Mouse (Mus musculus): ENCODE results near the gene Myo1b.
A peak's percentile ranks its signal among the peaks of the same experiment; 100 is the strongest.

The Myo1b gene

DNA sequence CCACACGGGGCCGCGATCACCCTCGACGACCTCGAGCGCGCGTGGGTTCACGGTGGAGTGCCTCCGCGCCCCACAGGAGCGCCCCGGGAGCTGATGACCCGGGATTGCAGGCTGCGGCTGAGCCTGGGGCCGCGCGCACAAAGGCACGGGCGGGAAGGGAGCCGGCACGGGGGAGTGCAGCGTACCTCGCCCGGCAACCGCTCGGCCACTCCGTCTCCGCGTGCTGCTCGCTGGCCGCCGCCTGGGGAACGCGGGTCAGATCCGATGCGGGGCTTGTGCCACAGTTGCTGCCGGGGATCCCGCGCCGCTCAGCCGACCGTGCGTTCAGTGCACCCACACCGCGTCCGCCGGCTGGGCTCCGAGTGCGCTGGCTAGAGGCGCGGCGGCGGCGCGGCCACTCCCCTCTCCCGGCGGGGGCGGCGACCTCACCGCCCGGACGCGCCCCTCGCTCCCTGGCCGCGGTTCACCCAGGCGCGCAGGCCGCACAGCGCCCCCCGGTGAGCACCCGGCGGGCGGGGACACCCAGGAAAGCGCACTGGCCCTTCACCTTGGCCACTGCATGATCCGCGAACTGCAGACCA, at the start of gene Myo1b:
Gene Myo1b, minus strand, starts transcription at position 496 of the 581 bp plus-strand sequence.
- DNase-seq (ENCODE audit: low read depth, low spot score): no peak

DNA sequence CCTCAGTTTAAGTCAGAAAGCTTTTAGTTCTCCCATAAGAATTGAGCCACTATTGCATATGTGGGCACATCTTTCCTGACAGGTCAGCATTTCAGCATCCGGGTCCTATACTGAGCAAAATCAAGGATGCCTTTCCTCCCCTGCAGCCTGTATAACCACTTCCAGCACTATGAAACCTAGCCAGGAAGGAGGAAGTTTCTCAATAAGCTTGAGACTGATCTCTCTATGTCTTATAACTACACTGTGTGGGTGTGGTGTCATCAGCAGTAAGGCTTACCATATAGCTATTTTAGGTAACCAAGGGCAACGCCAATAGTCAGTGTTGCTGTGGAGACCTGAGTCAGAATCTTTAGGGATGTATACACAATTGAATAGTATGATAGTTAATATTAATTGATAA, 48.8 kb upstream of the Myo1b start:
- no peak for DNase-seq (ENCODE audit: low read depth, low spot score)

- no peak for DNase-seq (ENCODE audit: low read depth, low spot score)
Observed at GRCm38 (mm10) chr1:51947116-51947515, 31.2 kb upstream of the Myo1b start.

DNA sequence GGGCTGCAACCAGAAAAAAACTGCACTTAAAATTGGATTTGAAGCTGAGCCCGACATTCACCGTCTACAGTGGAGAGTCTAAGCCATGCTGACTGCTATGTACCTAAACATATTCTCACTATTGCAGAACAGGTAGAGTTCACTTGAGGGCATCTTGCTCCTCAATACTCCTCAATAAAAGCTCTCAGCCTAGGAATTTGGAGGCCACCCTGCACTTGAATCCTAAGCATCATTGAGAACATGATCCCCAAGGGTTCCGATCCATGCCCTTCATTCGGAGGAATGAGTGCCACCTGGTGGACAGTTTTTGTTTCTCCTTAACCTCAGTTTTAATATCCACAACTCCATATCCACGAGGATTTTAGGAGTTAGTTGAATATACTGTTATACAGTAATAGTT, 28.9 kb upstream of the Myo1b start:
- DNase-seq (ENCODE audit: low read depth, low spot score): no peak

GRCm38 (mm10) chr1:51938357-51938756, 22.5 kb upstream of the Myo1b start:
- no peak for DNase-seq (ENCODE audit: low read depth, low spot score)

GRCm38 (mm10) chr1:51935006-51935405, 19.1 kb upstream of the Myo1b start:
- DNase-seq (ENCODE audit: low read depth, low spot score): no peak

GRCm38 (mm10) chr1:51934176-51934924, 18.5 kb upstream of the Myo1b start:
- no peak for DNase-seq (ENCODE audit: low read depth, low spot score)

DNA sequence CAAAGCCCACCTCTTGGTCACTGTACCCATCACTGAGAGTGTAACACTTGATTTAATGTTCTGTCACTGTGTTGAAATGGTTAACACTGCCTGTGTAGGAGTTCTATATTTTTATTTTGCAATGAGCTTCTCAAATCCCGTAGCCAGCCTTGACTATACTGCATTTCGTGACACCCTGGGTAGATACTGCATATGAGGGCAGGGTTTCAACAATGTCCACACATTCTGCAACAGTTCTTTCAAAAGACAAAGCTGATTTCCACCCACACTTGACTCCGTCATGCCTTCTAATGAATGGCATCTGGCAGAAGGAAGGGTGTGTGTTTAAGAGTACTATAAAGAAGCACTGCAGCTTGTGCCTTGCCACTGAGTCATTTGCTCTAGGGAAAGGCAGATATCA, 17.0 kb upstream of the Myo1b start:
- DNase-seq (ENCODE audit: low read depth, low spot score): no peak

- DNase-seq (ENCODE audit: low read depth, low spot score): no peak
Observed at GRCm38 (mm10) chr1:51931561-51931960, 15.7 kb upstream of the Myo1b start.

DNA sequence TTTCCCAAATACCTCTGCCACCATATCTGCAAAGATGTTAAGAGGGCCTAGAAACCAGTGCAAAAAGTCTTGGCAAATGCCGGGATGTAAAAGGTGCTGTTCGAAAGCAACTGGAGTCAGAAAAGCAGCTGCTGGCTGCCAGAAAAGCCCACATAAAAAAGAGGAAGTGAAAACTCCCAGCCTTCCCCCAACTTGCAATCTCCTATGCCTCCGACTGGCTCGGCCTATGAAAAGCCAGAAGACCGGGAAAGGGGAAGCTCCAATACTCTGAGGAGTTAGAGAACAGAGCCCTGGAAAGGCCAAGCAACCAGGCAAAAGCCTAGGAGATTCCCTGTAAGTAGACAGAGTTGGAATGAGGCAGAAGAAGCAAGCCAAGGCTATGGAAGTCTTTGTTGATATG, 14.7 kb upstream of the Myo1b start:
- DNase-seq (ENCODE audit: low read depth, low spot score): no peak

GRCm38 (mm10) chr1:51929557-51929956, 13.7 kb upstream of the Myo1b start:
- no peak for DNase-seq (ENCODE audit: low read depth, low spot score)

DNA sequence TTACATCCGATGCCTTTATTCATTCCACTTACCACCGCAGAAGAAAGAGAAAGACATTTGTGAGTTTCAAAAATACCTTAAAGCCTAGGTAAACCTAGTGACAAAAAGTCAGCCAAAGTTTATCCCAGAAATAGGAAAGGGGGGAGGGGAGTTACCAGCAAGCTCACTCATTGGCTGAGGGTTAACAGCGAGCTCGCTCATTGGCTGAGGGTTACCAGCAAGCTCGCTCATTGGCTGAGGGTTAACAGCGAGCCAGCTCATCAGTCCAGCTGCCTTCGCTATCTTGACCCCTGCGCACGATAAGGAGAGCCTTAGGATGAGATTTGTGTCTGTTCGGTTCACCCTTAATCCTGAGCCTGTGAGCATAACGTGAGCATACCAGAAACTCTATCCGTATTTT, 6.9 kb upstream of the Myo1b start:
- DNase-seq (ENCODE audit: low read depth, low spot score): no peak

DNA sequence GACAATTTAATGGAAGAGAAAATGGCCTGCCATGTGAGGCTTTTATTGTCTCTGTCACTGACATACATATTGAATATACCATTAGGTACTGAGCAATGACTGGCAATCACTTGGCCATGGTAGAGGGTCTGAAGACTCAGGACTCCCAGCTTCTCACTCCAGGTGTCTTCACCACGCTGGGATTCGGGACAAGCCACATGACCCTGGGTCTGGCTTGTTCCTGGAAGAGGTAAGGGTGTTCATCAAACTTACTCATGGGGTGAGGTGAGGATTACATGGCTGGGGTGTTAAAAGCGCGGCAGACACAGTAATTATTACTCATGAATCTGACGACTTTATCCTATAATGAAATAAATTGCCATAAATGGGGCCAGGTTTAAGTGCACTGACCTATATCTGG, 405 bp upstream of the Myo1b start:
- no peak for DNase-seq (ENCODE audit: low read depth, low spot score)

DNA sequence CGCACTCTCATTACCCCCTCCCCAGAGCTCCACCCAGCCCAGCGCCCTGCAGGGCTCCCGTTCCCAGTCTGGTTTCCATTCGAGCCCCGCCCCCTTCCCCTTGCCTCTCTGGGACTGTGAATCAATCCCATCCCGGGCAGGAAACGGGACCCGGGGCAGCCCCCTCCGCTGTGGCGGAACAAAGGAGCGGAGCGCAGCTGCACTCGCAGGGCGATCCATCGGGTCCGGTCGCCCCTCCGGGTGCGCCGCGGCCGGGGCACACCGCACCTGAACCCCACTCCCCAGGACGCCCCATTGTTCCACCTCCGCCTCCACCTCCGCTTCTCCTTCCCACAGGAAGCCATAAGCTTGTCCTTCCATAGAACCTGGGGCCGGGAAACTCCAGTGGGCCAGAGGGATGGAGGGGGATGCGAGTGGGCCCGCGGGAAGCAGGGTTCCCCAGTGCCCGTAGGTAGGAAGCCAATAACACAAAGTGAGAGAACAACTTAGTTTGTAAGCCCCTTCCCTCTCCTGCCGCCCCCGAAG, 758 bp downstream of the Myo1b start:
- DNase-seq (ENCODE audit: low read depth, low spot score): peak; percentile 59

DNA sequence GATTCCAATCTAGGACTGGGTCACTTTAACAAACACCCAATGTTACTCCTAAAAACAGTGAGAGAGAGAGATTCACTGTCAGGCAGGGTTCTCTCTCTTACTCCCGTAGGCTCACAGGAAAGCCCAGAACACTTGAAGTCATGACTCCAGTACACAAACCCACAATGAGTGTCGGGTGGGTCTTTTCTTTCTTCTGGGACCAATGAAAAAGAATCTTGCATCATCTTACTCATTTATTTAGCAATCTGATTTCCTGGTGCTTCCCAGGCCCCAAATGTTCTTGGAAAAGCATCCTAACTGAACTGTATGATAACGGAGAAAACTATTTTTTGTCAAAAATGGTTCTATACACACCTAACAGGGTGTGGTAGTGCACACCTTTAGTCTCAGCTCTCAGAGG, 1.8 kb downstream of the Myo1b start:
- DNase-seq (ENCODE audit: low read depth, low spot score): no peak

- DNase-seq (ENCODE audit: low read depth, low spot score): no peak
Observed at GRCm38 (mm10) chr1:51913071-51913814, 2.6 kb downstream of the Myo1b start.

- no peak for DNase-seq (ENCODE audit: low read depth, low spot score)
Observed at GRCm38 (mm10) chr1:51911331-51911730, 4.5 kb downstream of the Myo1b start.

- DNase-seq (ENCODE audit: low read depth, low spot score): no peak
Observed at GRCm38 (mm10) chr1:51909204-51909603, 6.7 kb downstream of the Myo1b start.

GRCm38 (mm10) chr1:51907821-51908220, 8.1 kb downstream of the Myo1b start:
- no peak for DNase-seq (ENCODE audit: low read depth, low spot score)

DNA sequence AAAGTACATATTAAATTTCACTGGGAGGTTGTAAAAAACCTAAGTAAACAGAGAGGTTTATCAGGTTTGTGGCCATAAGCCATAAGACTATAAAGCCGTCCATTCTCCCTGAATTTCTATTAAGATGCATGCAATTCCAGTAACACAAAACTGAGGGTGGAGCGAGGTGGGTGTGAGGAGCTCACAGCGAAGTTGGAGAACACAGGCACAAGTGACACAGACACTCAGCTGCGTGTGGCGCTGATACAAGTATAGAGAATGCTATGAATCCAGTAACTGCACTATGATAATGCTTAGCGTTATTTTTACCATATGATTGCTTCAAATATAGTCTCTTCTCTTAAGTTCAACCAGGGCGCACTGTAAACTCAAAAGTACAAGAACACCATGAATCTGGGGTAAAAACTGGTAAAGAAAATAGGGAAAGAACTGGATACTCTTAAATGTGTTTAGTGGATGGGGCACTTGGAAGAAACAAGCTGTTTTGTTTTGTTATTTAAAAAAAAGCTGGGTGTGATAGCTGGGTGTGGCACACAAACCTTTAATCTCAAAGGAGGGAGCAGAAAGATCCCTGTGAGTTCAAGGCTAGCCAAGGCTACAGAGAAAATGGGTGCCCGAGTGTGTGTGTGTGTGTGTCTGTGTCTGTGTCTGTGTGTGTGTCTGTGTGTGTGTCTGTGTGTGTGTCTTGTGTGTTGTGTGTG, 9.5 kb downstream of the Myo1b start:
- no peak for DNase-seq (ENCODE audit: low read depth, low spot score)

DNA sequence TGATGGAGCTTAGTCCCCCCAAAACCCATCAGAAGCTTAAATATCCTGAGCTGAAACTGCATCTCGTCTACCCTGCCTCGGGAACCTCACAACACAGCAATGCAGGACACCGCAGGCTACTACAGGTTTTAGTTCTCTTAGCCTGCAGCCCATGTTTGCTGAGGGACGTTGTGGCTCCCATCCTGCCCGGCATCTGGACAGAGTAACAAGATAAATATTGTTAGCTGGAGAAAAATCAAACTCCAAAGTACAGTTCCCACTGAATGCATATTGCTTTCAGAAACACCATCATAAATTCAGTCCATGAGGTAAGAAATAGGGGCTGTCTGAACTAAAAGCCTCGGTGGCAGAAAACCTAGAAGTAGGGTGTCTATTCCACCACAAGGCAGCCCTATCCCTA, 10.8 kb downstream of the Myo1b start:
- DNase-seq (ENCODE audit: low read depth, low spot score): no peak

- no peak for DNase-seq (ENCODE audit: low read depth, low spot score)
Observed at GRCm38 (mm10) chr1:51897160-51897572, 18.7 kb downstream of the Myo1b start.

Data from WW6 (cell line).